Mouse (Mus musculus) central nervous system, embryonic 14 days (tissue): ENCODE measurements around the gene Hs3st3a1. TPM values are rescaled to one million over a fixed set of nuclear protein-coding genes. Genes with fewer than 3 reads are reported as not detected.

ENCODE experiments used
- polyA plus RNA-seq: library from polyadenylated mRNA; depleted of rRNA; stranded (reverse); fragments of >200 nt; gene quantifications from 2 replicates; pipeline ENCODE4 v1.2.3, GENCODE M21; 2012; rRNA removed

Gene Hs3st3a1
- 1.6 and 2.3 TPM in 2 replicates for polyA plus RNA-seq

GRCm38 (mm10) chr11:64434611-64435545, at the start of gene Hs3st3a1:
TSS of gene Hs3st3a1 (plus strand) at chr11:64435332.

GRCm38 (mm10) chr11:64436412-64436727, 1.2 kb downstream of the Hs3st3a1 start, which contains the start of gene F930015N05Rik:
TSS of gene F930015N05Rik (minus strand) at chr11:64436653.

Other genes starting within 250 kb of the Hs3st3a1 start
- 0.72 and 0.95 TPM in 2 replicates for gene F930015N05Rik, start 1.3 kb downstream of the Hs3st3a1 start, polyA plus RNA-seq